Mouse (Mus musculus) thymus, postnatal 36 days (tissue): Measurements from ENCODE around the gene Lrrc56.

Source experiments
- DNase-seq, 2 experiments: peaks; one replicate each; pipeline ENCODE4 v3.0.0; 2022; ENCODE audit warnings: mixed read lengths in 2 of 2

Gene Lrrc56

DNA sequence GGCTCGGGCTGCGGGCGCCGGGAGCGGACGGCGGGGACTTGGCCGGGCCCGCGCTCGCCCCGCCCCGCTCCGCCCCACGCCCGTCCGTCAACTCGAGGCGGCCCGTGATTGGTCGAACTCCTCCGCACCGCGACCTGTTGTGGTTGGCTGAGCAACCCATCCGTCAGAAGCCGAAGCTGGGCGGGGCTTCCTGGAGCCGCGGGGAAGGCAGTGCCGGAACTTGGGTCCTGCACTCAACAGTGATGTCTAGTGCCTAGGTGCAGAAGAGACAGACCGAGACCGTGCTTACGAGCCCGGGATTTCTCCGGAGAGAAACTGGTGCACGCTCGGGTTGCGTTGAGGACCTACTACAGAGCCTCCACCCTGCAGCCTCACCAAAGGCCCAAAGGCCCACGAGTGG, at the start of gene Lrrc56, which contains the start of gene Hras:
TSS of gene Lrrc56 (plus strand) at position 210 of the 400 bp plus-strand sequence.
TSS of gene Hras (minus strand) at position 58 of the 400 bp plus-strand sequence.
- DNase-seq: peak; percentile 98 to 99

- DNase-seq: no peak
These were observed 49.3 kb upstream of the Lrrc56 start for GRCm38 (mm10) chr7:141144650-141145049.

GRCm38 (mm10) chr7:141145403-141145802, 48.6 kb upstream of the Lrrc56 start:
- DNase-seq: no peak

DNA sequence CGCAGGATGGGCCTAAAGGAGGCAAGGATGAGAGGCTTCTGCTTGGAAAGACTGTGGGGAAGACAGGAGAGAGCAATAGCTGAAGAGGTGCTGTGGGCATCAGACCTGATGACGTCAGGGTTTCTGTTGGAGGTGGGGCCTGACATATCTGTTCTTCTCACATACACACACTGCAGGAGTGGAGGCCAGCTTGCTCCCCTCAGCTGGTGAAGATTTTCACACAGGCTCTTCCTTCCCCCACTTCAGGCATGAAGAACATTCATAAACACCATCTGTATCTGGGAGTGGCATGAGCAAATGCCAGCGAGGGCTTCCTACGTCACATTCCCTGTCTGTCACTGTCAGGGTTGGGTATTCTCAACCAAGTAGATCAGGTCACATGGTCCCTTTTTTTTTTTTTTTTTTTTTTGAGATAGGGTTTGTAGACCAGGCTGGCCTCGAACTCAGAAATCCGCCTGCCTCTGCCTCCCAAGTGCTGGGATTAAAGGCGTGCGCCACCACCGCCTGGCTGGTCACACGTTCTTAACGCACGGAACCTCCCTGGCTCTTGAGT, 47.8 kb upstream of the Lrrc56 start:
- DNase-seq: no peak

DNA sequence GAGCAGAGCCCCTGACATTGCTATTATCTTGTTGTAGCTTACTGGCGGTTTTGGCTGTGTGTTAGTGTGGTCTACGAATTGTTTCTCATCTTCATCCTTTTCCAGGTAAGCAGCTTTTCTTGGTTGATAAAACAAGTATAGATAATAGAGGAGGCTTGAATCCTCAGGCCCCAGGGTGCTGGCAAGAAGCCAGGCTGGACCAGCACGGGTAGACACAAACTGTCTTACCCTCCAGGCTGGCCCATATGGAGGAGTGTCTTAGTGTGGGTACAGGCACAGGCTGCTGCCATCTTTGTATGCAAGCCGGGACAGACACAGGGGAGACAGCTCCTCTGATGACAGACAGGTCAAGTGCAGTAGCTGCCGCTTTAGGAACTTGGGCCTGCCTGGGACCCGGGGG, 46.9 kb upstream of the Lrrc56 start:
- DNase-seq: no peak

GRCm38 (mm10) chr7:141148639-141149038, 45.3 kb upstream of the Lrrc56 start:
- DNase-seq: no peak

- no peak for DNase-seq
These were observed 38.6 kb upstream of the Lrrc56 start for GRCm38 (mm10) chr7:141155362-141155761.

DNA sequence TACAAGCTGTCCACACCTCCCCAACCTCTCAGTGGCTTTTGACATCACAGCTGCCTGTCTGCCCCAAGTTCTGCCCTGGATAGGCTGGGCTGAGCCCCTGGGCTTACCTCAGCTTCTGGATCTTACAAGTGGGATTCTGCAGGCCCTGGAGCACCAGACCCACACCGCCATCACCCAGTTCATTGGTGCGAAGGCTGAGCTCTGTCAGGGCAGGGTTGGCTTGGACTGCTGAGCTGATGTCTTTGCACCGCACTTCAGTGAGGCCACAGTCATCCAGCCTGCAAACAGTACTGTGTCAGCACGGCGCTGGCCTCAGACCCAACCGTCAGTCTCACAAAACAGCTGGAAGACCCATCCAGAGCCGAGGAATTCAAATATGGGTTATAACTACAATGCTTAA, 29.6 kb upstream of the Lrrc56 start:
- no peak for DNase-seq

- DNase-seq: no peak
These were observed 29.1 kb upstream of the Lrrc56 start for GRCm38 (mm10) chr7:141164850-141165249.

DNA sequence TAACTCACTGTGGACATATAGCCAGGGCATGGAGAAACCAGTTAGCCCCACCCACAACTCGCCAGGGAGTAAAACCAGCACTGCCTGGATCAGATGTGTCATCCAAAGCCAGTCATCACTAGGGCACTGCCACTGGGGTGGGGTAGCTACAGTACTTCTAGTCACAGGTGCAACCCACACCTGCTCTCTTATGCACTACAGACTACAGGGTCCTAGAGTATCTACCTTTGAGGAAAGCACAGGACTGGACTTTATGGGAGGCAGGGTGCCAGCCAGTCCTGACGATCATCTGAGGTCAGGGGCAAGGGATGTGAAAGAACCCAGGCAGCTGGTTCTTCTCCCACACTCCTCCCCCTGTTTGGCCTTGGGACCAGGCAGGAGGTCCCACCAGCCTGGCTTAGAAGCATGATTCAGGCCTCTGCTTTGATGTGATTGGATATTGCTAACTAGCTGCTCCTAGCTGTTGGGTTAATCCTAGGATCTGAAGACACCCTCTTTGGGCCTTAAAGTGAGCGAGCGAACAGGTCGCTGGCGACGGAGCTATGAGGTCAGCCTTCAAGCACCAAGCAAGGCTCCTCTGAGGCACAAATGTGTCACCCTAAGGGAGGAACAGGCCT, 25.9 kb upstream of the Lrrc56 start:
- no peak for DNase-seq

DNA sequence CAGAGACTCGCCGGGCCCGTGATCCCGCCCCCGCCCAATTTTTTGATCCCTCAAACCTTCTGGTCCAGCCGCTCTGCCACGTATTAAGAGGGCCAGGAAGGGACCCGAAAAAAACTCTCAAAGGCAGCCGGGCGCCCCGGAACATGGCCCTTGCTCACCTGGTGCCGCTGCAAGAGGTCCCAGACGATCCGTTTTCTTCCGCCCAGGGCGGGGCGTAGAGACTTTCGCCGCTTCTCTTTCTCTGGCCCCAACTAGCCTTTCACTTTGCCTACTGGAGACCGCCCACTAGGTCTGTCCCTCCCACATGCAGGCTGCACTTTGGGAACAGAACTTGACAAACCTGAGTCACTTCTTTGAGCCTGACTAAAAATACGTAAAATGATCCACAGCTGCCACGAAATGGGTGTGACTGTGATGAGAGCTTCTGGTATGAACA, 25.4 kb upstream of the Lrrc56 start:
- DNase-seq: peak; percentile 42 to 48

GRCm38 (mm10) chr7:141169300-141169699, 24.7 kb upstream of the Lrrc56 start:
- no peak for DNase-seq

GRCm38 (mm10) chr7:141169866-141170265, 24.1 kb upstream of the Lrrc56 start:
- no peak for DNase-seq

DNA sequence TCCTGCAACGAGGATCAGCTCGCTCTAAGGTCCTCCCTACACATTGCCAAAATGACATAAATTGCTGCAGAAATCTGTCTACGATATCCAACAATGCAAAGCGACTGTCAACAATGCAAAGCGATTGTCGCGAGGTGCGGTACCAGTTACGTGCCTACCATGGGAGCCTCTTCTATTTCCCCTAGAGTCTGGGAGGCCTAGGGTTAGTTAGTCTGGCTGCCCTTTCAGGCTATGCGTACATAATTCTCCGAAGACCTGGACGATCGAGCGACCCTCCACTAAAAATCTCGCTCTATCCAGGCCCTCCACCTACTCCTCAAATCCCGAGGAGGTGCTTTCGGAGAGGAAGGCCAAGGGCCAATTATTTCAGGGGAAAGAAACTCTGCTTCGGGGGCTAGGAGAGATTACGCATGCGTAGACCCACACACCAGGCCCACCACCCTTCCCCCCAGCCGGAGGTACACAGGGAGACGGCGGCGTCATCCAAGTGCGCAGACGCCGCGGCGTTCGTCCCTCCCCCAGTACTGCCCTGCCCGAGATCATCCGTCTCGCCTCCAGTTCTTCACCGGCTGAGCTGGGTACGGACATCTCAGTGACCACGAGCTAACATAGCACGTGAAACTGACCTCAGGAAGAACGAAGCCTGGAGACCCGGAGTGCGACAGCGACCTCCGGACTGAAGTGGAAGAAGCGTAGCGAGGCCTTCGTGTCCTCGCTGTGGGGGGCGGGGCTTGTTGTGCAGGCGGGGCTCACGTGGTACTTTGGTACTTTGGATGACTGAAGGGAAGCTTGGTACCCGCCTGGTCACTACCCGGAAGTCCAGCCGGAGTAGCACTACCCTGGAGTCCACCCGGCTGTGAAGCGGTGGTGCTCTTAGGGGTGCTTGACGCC, 21.6 kb upstream of the Lrrc56 start, which contains the start of gene Rnh1:
TSS of gene Rnh1 (minus strand) at position 742 of the 891 bp plus-strand sequence.
- peak; percentile 91 to 93 for DNase-seq

DNA sequence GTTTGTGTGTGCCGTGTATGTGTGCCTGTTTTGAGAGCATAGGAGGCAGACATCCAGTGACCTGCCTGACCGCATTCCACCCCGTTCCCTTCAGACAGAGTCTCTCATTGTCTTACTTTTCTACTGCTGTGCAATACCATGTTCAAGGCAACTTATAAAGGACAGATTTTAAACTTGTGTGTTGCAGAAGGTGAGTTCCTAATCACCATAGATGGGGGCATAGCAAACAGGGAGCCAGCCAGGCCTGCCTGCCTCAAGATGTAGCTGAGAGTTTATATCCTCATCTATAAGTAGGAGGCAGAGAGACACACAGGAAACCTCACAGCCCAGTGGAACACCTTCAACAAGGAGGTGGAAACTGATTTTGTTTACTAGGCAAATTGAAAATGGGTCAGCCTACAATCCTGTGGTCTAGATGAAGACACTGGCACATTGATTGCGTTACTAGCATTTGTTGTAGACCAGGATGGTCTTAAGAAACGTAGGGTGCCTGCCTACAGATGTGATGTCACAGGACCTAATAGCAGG, 20.6 kb upstream of the Lrrc56 start:
- no peak for DNase-seq

- DNase-seq: no peak
These were observed 18.9 kb upstream of the Lrrc56 start for GRCm38 (mm10) chr7:141175068-141175467.

GRCm38 (mm10) chr7:141176173-141176572, 17.8 kb upstream of the Lrrc56 start:
- peak; percentile 79 to 81 for DNase-seq

GRCm38 (mm10) chr7:141188194-141188593, 5.8 kb upstream of the Lrrc56 start:
- no peak for DNase-seq

GRCm38 (mm10) chr7:141188733-141189132, 5.2 kb upstream of the Lrrc56 start:
- no peak for DNase-seq

DNA sequence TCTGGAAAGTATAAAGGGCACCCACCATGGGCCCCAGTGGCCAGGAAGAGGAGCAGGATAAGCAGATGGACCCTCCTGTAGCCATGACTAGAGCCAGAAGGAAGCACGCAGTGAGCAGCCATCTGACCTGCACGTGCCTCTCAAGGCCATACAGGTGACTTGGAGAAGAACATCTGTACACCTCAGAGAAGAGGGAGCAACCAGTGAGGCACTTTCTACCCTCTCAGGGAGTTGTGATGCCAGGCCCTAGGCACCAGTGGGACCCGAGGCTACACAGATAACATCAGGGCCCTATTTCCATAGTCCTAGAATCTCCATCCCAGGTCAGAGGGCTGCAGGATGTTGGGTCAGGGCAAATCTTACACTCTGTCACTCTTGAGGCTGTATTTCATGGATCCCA, 3.7 kb upstream of the Lrrc56 start:
- DNase-seq: no peak

- no peak for DNase-seq
These were observed 2.9 kb upstream of the Lrrc56 start for GRCm38 (mm10) chr7:141191036-141191435.

GRCm38 (mm10) chr7:141191796-141192685, 1.9 kb upstream of the Lrrc56 start:
- no peak for DNase-seq
